Mouse (Mus musculus) neural tube, embryonic 12.5 days (tissue): ENCODE measurements around the gene Eif1ax. TPM values are rescaled to one million over a fixed set of nuclear protein-coding genes. Genes with fewer than 3 reads are reported as not detected.
"Not testable (repeated sequence)": the region's sequence is repeated elsewhere in the genome, so short reads cannot be mapped to it uniquely, and the experiment has no call there.

ENCODE experiments used
- ATAC-seq: fragments of 200-750 bp; cut with Nextera tagmentation; 2 replicates; pipeline ENCODE4 v1.8.0; 2017; ENCODE audit warnings: low read depth, mild to moderate bottlenecking, moderate TSS enrichment, moderate library complexity; ENCODE audit not compliant: low FRiP score
- H3K27ac ChIP-seq: fragments of 300-500 bp; sonication (generic); 2 replicates; pipeline ENCODE4 v1.5.1; 2016
- H3K27me3 ChIP-seq: fragments of 300-500 bp; sonication (generic); replicated peaks from 2 replicates; pipeline ENCODE4 v1.6.1; 2016; ENCODE audit warnings: mild to moderate bottlenecking
- H3K36me3 ChIP-seq: fragments of 300-500 bp; sonication (generic); 2 replicates; pipeline ENCODE4 v1.6.1; 2016; ENCODE audit warnings: mild to moderate bottlenecking
- H3K4me1 ChIP-seq: fragments of 300-500 bp; sonication (generic); 2 replicates; pipeline ENCODE4 v1.6.1; 2016
- H3K4me2 ChIP-seq: fragments of 300-500 bp; sonication (generic); replicated peaks from 2 replicates; pipeline ENCODE4 v1.6.1; 2016; ENCODE audit warnings: mild to moderate bottlenecking
- H3K4me3 ChIP-seq: fragments of 300-500 bp; sonication (generic); 2 replicates; pipeline ENCODE4 v1.5.1; 2016
- H3K9ac ChIP-seq: fragments of 300-500 bp; sonication (generic); 2 replicates; pipeline ENCODE4 v1.6.1; 2016; ENCODE audit warnings: mild to moderate bottlenecking
- H3K9me3 ChIP-seq: fragments of 300-500 bp; sonication (generic); 2 replicates; pipeline ENCODE4 v1.6.1; 2016; ENCODE audit warnings: mild to moderate bottlenecking
- WGBS: fragments of 180-500 bp; shearing (Covaris S2); methylation state at CpG from one replicate; pipeline ENCODE4 v1.1.7; 2016; 5-methylcytosine and 5-hydroxymethylcytosine counted together
- polyA plus RNA-seq: library from polyadenylated mRNA; unstranded; fragments of >200 nt; fragmentation: Nextera tagmentation; extraction: Ambion mirVana; gene quantifications from 2 replicates; pipeline ENCODE4 v1.2.1, GENCODE M21; 2016

Eif1ax gene
- polyA plus RNA-seq, result 122 and 126 TPM in 2 replicates

GRCm38 (mm10) chrX:159371831-159372752 lies at the start of gene Eif1ax:
Eif1ax (plus strand) TSS chrX:159372178.
- Histone ChIP-seq H3K9ac (peak within 1 kb of the TSS; percentile 55), H3K27ac (peak within 1 kb of the TSS; percentile 32; the same call in 1 of the 2 replicates), H3K4me3 (peak within 1 kb of the TSS; percentile 50), H3K4me1 (no peaks in the 10 kb centered on the region), H3K9me3 (no peaks in the 10 kb centered on the region), H3K27me3 (no peaks in the 10 kb centered on the region), H3K36me3 (peaks cover 2% of the 10 kb centered on the region; the same call in 1 of the 2 replicates), H3K4me2 (peak within 1 kb of the TSS; percentile 53)
- ATAC-seq, result peak; percentile 98
- WGBS, result 20% methylated on average over 59 of the region's 76 CpGs

- ATAC-seq, result no peak
- no peak overlapping the region for H3K9ac ChIP-seq
- H3K36me3 ChIP-seq, result no peaks in the 10 kb centered on the region; the same call in none of the 2 replicates
- H3K9me3 ChIP-seq, result no peaks in the 10 kb centered on the region
- H3K27me3 ChIP-seq, result no peaks in the 10 kb centered on the region
- H3K4me2 ChIP-seq, result no peak overlapping the region
- WGBS, result 83% methylated on average over 3 of the region's 3 CpGs
- H3K4me1 ChIP-seq, result no peaks in the 10 kb centered on the region
- H3K27ac ChIP-seq, result no peak overlapping the region
- H3K4me3 ChIP-seq, result no peak overlapping the region
Measured at GRCm38 (mm10) chrX:159364506-159364905, 7.5 kb upstream of the Eif1ax start.

- Histone ChIP-seq H3K36me3 (peaks cover 2% of the 10 kb centered on the region; the same call in 1 of the 2 replicates), H3K4me3 (peak overlapping the region; percentile 50), H3K9me3 (no peaks in the 10 kb centered on the region), H3K9ac (peak overlapping the region; percentile 55; the same call in 1 of the 2 replicates), H3K4me1 (no peaks in the 10 kb centered on the region), H3K27ac (no peak overlapping the region), H3K27me3 (no peaks in the 10 kb centered on the region), H3K4me2 (peak overlapping the region; percentile 53)
- ATAC-seq, result no peak
- 26% methylated on average over 9 of the region's 9 CpGs for WGBS
Measured at GRCm38 (mm10) chrX:159372753-159373144, 771 bp downstream of the Eif1ax start.

GRCm38 (mm10) chrX:159387105-159387504 lies 15.1 kb downstream of the Eif1ax start:
- ATAC-seq, result no peak
- H3K4me1 ChIP-seq, result no peaks in the 10 kb centered on the region

GRCm38 (mm10) chrX:159388953-159389352 lies 17.0 kb downstream of the Eif1ax start:
- Histone ChIP-seq H3K4me1 (no peaks in the 10 kb centered on the region), H3K9ac (no peak overlapping the region), H3K4me2 (no peak overlapping the region), H3K27me3 (no peaks in the 10 kb centered on the region), H3K9me3 (no peaks in the 10 kb centered on the region), H3K36me3 (no peaks in the 10 kb centered on the region; the same call in 1 of the 2 replicates), H3K4me3 (no peak overlapping the region), H3K27ac (no peak overlapping the region)
- no peak for ATAC-seq

More at GRCm38 (mm10) chrX:159387105-159387504, 15.1 kb downstream of the Eif1ax start:
- Histone ChIP-seq H3K27ac (no peak overlapping the region), H3K4me2 (no peak overlapping the region), H3K36me3 (peaks cover 5% of the 10 kb centered on the region; the same call in 1 of the 2 replicates), H3K4me3 (no peak overlapping the region), H3K9ac (no peak overlapping the region), H3K9me3 (no peaks in the 10 kb centered on the region), H3K27me3 (no peaks in the 10 kb centered on the region)
- WGBS, result 86% methylated on average over 9 of the region's 9 CpGs

- H3K27ac ChIP-seq, result no peak overlapping the region
- 78% methylated on average over 6 of the region's 6 CpGs for WGBS
- H3K27me3 ChIP-seq, result no peaks in the 10 kb centered on the region
- no peaks in the 10 kb centered on the region for H3K9me3 ChIP-seq
- H3K4me3 ChIP-seq, result no peak overlapping the region
- H3K36me3 ChIP-seq, result no peaks in the 10 kb centered on the region; the same call in 1 of the 2 replicates
- ATAC-seq, result no peak
- H3K4me2 ChIP-seq, result no peak overlapping the region
- H3K9ac ChIP-seq, result no peak overlapping the region
- H3K4me1 ChIP-seq, result no peaks in the 10 kb centered on the region
Measured at GRCm38 (mm10) chrX:159390347-159390962, 18.5 kb downstream of the Eif1ax start.

- Histone ChIP-seq H3K4me1 (no peaks in the 10 kb centered on the region), H3K9ac (no peak overlapping the region), H3K9me3 (no peaks in the 10 kb centered on the region), H3K4me3 (no peak overlapping the region), H3K4me2 (no peak overlapping the region), H3K27me3 (no peaks in the 10 kb centered on the region), H3K27ac (no peak overlapping the region), H3K36me3 (no peaks in the 10 kb centered on the region; the same call in 1 of the 2 replicates)
- WGBS, result 71% methylated on average over 3 of the region's 3 CpGs
- no peak for ATAC-seq
Measured at GRCm38 (mm10) chrX:159391239-159391638, 19.3 kb downstream of the Eif1ax start.

DNA sequence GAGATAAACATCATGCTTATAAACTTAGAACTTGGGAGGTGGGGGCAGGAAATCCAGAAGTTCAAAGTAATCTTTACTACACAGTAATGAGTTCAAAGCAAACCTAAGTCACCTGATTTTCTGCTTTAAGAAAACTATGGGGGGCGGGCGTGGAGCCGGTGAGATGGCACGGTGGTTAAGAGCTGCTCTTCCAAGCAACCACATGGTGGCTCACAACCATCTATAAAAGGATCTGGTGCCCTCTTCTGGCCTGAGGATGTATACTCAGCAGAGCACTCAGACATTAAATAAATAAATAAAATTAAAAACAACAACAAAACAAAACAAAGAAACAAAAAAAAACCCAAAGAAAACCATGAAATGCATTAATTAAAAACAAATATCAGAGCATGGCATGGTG lies 37.3 kb downstream of the Eif1ax start:
- Histone ChIP-seq H3K27me3 (peaks cover under 1% of the 10 kb centered on the region; the same call in 1 of the 2 replicates), H3K4me1 (no peaks in the 10 kb centered on the region), H3K9me3 (no peaks in the 10 kb centered on the region), H3K9ac (no peak overlapping the region), H3K4me3 (no peak overlapping the region), H3K4me2 (no peak overlapping the region), H3K27ac (no peak overlapping the region), H3K36me3 (no peaks in the 10 kb centered on the region)
- no peak for ATAC-seq
- WGBS, result 22% methylated on average over 4 of the region's 4 CpGs

DNA sequence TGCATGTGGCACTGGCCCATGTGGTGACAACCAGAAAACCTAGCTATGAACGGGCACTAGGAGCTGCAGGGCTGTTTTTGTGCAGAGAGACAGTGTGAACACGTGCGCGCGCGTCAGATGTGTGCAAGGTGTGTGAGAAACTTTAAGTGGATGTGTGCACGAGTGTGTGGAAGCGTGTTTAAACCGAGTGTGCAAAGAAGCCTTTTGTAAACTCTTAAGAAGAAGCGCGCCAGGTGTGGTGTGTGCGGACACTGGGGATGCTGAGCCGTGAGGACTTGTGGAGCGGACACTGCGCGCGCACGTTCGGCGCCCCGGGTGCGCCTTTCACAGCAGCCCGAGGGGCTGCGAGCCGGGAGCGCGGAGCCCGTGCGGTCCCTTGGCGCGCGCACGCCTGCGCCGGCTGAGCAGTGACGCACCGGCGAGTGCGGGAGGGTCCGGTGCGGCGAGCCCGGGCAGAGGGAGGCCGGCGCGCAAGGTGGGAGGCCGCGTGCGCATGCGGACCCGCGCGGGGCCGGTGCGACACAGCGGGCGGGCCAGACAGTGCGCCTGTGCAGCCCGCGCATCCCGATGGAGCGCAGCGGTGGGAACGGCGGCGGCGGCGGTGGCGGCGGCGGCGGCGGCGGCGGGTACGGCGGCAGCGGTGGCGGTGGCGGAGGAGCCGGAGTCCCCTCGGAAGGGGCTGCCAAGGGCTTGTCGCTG lies 42.3 kb downstream of the Eif1ax start, which contains the start of gene Map7d2:
Map7d2 (plus strand) TSS at position 443 of the 699 bp plus-strand sequence.
- H3K9ac ChIP-seq, result peak within 1 kb of the TSS; percentile 56
- no peaks in the 10 kb centered on the region for H3K36me3 ChIP-seq
- no peaks in the 10 kb centered on the region for H3K4me1 ChIP-seq
- no peaks in the 10 kb centered on the region for H3K9me3 ChIP-seq
- no peak within 1 kb of the TSS for H3K27ac ChIP-seq
- 21% methylated on average over 63 of the region's 83 CpGs for WGBS
- H3K27me3 ChIP-seq, result peaks cover 8% of the 10 kb centered on the region; the same call in 1 of the 2 replicates
- H3K4me2 ChIP-seq, result peak within 1 kb of the TSS; percentile 80
- ATAC-seq, result peak; percentile 95
- peak within 1 kb of the TSS; percentile 56 for H3K4me3 ChIP-seq

DNA sequence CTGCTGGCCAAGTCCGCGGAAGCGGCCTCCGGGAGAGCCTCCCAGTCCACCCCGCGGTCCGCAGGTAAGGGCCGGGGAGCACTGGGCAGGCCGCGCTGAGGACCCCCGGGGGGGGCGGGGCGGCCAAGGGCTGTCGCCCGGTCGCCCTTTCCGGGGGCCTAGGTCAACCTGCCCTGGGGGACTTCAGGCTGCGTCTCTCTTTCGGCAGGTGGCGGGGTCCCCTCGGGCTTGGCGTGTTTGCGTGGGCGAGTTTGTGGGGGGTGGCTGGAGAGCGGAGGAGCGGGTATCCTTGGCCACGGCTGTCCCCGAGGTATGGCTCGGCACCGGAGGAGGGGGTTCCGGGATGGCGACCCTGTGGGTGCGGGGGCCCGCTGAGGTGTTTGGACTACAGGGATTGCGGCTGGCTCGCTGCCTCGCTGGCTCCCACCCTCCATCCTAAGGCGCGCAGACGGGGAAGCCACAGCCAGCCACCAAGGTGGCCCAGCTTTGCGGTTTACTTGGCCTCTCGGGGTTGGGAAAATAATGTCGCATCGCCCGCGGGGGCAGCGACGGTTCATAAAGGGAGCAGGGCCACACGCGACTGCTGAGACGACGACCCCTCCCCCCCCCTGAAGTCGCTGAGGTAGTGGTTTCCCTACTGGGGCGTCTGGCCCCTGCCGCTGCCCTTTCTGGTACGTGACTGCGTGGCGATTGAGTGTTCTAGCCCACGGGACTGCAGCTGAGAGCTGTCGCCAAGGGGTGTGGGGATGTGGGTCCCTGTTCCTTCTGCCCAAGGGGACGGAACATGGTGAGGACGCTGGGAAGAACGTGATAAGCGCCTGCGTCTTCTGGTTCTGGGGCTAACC lies 43.1 kb downstream of the Eif1ax start:
- H3K36me3 ChIP-seq, result no peaks in the 10 kb centered on the region
- peak; percentile 72 for ATAC-seq
- peak overlapping the region; percentile 56 for H3K9ac ChIP-seq
- H3K4me2 ChIP-seq, result peak overlapping the region; percentile 80
- no peaks in the 10 kb centered on the region for H3K9me3 ChIP-seq
- no peak overlapping the region for H3K27ac ChIP-seq
- H3K27me3 ChIP-seq, result peaks cover 8% of the 10 kb centered on the region; the same call in 1 of the 2 replicates
- H3K4me3 ChIP-seq, result peak overlapping the region; percentile 56
- 25% methylated on average over 62 of the region's 65 CpGs for whole genome bisulfite sequencing
- no peaks in the 10 kb centered on the region for H3K4me1 ChIP-seq

GRCm38 (mm10) chrX:159430507-159430906 lies 58.5 kb downstream of the Eif1ax start:
- not testable (repeated sequence) for H3K9me3 ChIP-seq, ATAC-seq, H3K36me3 ChIP-seq, H3K27ac ChIP-seq, H3K4me1 ChIP-seq, H3K27me3 ChIP-seq, H3K4me3 ChIP-seq, H3K9ac ChIP-seq, H3K4me2 ChIP-seq
- 96% methylated on average over 3 of the region's 3 CpGs for WGBS
